Mouse (Mus musculus) hindbrain, embryonic 11.5 days (tissue): ENCODE results near the gene Prkca. TPM values are rescaled to one million over a fixed set of nuclear protein-coding genes. Genes with fewer than 3 reads are reported as not detected.

ENCODE experiments used
- ATAC-seq: fragments of 200-750 bp; cut with Nextera tagmentation; 2 replicates; pipeline ENCODE4 v1.8.0; 2017; ENCODE audit warnings: mild to moderate bottlenecking, moderate TSS enrichment, moderate library complexity; ENCODE audit not compliant: low FRiP score
- DNase-seq: peaks from one replicate; pipeline ENCODE4 v3.0.0-alpha.2; 2015; ENCODE audit warnings: low spot score
- H3K27ac ChIP-seq: fragments of 300-500 bp; sonication (generic); 2 replicates; pipeline ENCODE4 v1.5.1; 2014; ENCODE audit warnings: mild to moderate bottlenecking, low read depth, low read length
- H3K27me3 ChIP-seq: fragments of 300-500 bp; sonication (generic); 2 replicates; pipeline ENCODE4 v1.6.1; 2014; ENCODE audit warnings: mild to moderate bottlenecking, low read length, moderate library complexity, mixed read lengths; ENCODE audit not compliant: control insufficient read depth, insufficient read depth
- H3K36me3 ChIP-seq: fragments of 300-500 bp; sonication (generic); 2 replicates; pipeline ENCODE4 v1.6.1; 2014; ENCODE audit warnings: mild to moderate bottlenecking, low read length, moderate library complexity, mixed read lengths; ENCODE audit not compliant: control insufficient read depth, insufficient read depth
- H3K4me1 ChIP-seq: fragments of 300-500 bp; sonication (generic); replicated peaks from 2 replicates; pipeline ENCODE4 v1.6.1; 2014; ENCODE audit warnings: low read length, mixed read lengths; ENCODE audit not compliant: control insufficient read depth, insufficient read depth
- H3K4me2 ChIP-seq: fragments of 300-500 bp; sonication (generic); replicated peaks from 2 replicates; pipeline ENCODE4 v1.6.1; 2014; ENCODE audit warnings: mild to moderate bottlenecking, low read depth, low read length
- H3K4me3 ChIP-seq: fragments of 300-500 bp; sonication (generic); 2 replicates; pipeline ENCODE4 v1.5.1; 2014; ENCODE audit warnings: low read depth, low read length
- H3K9ac ChIP-seq: fragments of 300-500 bp; sonication (generic); 2 replicates; pipeline ENCODE4 v1.6.1; 2014; ENCODE audit warnings: low read depth, low read length
- H3K9me3 ChIP-seq: fragments of 300-500 bp; sonication (generic); 2 replicates; pipeline ENCODE4 v1.6.1; 2016; ENCODE audit warnings: low read length; ENCODE audit not compliant: control insufficient read depth
- WGBS: fragments of 180-500 bp; shearing (Covaris S2); extraction: QIAGEN DNeasy Blood & Tissue Kit; methylation state at CpG from one replicate; pipeline ENCODE4 v1.1.7; 2014; 5-methylcytosine and 5-hydroxymethylcytosine counted together
- polyA plus RNA-seq: library from polyadenylated mRNA; unstranded; fragments of >200 nt; fragmentation: Nextera tagmentation; extraction: Ambion mirVana; gene quantifications from 2 replicates; pipeline ENCODE4 v1.2.1, GENCODE M21; 2014

Gene Prkca
- polyA plus RNA-seq, 1 experiment from 2014 or later = 4.1 TPM

GRCm38 (mm10) chr11:108236195-108236594 lies 107.5 kb downstream of the Prkca start:
- ATAC-seq (no peak), DNase-seq (no peak)
- WGBS = 27% methylated on average over 2 of the region's 2 CpGs
- Histone ChIP-seq H3K9ac (no peak overlapping the region), H3K27ac (no peak overlapping the region), H3K4me1 (0 out of 2 replicates have a peak, but pooled peaks cover 2% of the 10 kb centered on the region), H3K36me3 (no peaks in the 10 kb centered on the region), H3K4me2 (no peak overlapping the region), H3K27me3 (no peaks in the 10 kb centered on the region), H3K9me3 (no peaks in the 10 kb centered on the region), H3K4me3 (no peak overlapping the region)

GRCm38 (mm10) chr11:108235081-108235703 lies 108.5 kb downstream of the Prkca start:
- no peak overlapping the region for H3K4me3 ChIP-seq
- no peak overlapping the region for H3K9ac ChIP-seq
- no peaks in the 10 kb centered on the region for H3K9me3 ChIP-seq
- no peak overlapping the region for H3K4me2 ChIP-seq
- H3K27me3 ChIP-seq = no peaks in the 10 kb centered on the region
- H3K4me1 ChIP-seq = 0 out of 2 replicates have a peak, but pooled peaks cover 2% of the 10 kb centered on the region
- H3K27ac ChIP-seq = no peak overlapping the region
- ATAC-seq (no peak), DNase-seq (no peak)
- 78% methylated on average over 5 of the region's 5 CpGs for WGBS
- H3K36me3 ChIP-seq = no peaks in the 10 kb centered on the region

GRCm38 (mm10) chr11:108233015-108233414 lies 110.7 kb downstream of the Prkca start:
- 77% methylated on average over 5 of the region's 5 CpGs for WGBS

GRCm38 (mm10) chr11:108230101-108230500 lies 113.6 kb downstream of the Prkca start:
- Histone ChIP-seq H3K9ac (no peak overlapping the region), H3K4me2 (no peak overlapping the region), H3K36me3 (no peaks in the 10 kb centered on the region), H3K4me3 (no peak overlapping the region), H3K27ac (no peak overlapping the region), H3K9me3 (no peaks in the 10 kb centered on the region), H3K4me1 (no peaks in the 10 kb centered on the region), H3K27me3 (no peaks in the 10 kb centered on the region)
- WGBS = 96% methylated on average over 4 of the region's 4 CpGs
- DNase-seq (no peak), ATAC-seq (no peak)

More at GRCm38 (mm10) chr11:108233015-108233414, 110.7 kb downstream of the Prkca start:
- DNase-seq (no peak), ATAC-seq (no peak)
- no peak overlapping the region for H3K4me2 ChIP-seq
- H3K4me3 ChIP-seq = no peak overlapping the region
- no peak overlapping the region for H3K27ac ChIP-seq
- no peaks in the 10 kb centered on the region for H3K9me3 ChIP-seq
- H3K9ac ChIP-seq = no peak overlapping the region
- no peaks in the 10 kb centered on the region for H3K36me3 ChIP-seq
- no peaks in the 10 kb centered on the region for H3K27me3 ChIP-seq
- H3K4me1 ChIP-seq = 0 out of 2 replicates have a peak, but pooled peaks cover 2% of the 10 kb centered on the region

GRCm38 (mm10) chr11:108229176-108229946 lies 114.4 kb downstream of the Prkca start:
- Histone ChIP-seq H3K36me3 (no peaks in the 10 kb centered on the region), H3K4me1 (no peaks in the 10 kb centered on the region), H3K9me3 (no peaks in the 10 kb centered on the region), H3K9ac (no peak overlapping the region), H3K4me3 (no peak overlapping the region), H3K4me2 (no peak overlapping the region), H3K27me3 (no peaks in the 10 kb centered on the region), H3K27ac (no peak overlapping the region)
- ATAC-seq (no peak), DNase-seq (no peak)
- 71% methylated on average over 8 of the region's 8 CpGs for WGBS

GRCm38 (mm10) chr11:108228497-108228896 lies 115.2 kb downstream of the Prkca start:
- 85% methylated on average over 4 of the region's 4 CpGs for WGBS
- ATAC-seq (no peak), DNase-seq (no peak)
- Histone ChIP-seq H3K4me2 (no peak overlapping the region), H3K9ac (no peak overlapping the region), H3K9me3 (no peaks in the 10 kb centered on the region), H3K36me3 (no peaks in the 10 kb centered on the region), H3K27me3 (no peaks in the 10 kb centered on the region), H3K4me1 (no peaks in the 10 kb centered on the region), H3K27ac (no peak overlapping the region), H3K4me3 (no peak overlapping the region)

GRCm38 (mm10) chr11:108226248-108226647 lies 117.5 kb downstream of the Prkca start:
- H3K4me3 ChIP-seq = no peak overlapping the region
- DNase-seq (no peak), ATAC-seq (no peak)
- no peak overlapping the region for H3K27ac ChIP-seq
- no peaks in the 10 kb centered on the region for H3K36me3 ChIP-seq
- H3K4me2 ChIP-seq = no peak overlapping the region
- no peaks in the 10 kb centered on the region for H3K4me1 ChIP-seq
- 97% methylated on average over 5 of the region's 5 CpGs for WGBS
- no peaks in the 10 kb centered on the region for H3K9me3 ChIP-seq
- H3K27me3 ChIP-seq = no peaks in the 10 kb centered on the region
- H3K9ac ChIP-seq = no peak overlapping the region

- ATAC-seq = no peak
- 50% methylated on average over 11 of the region's 11 CpGs for WGBS
Observed at GRCm38 (mm10) chr11:108224233-108224973, 119.3 kb downstream of the Prkca start.

More at GRCm38 (mm10) chr11:108224233-108224973, 119.3 kb downstream of the Prkca start:
- Histone ChIP-seq H3K27ac (no peak overlapping the region), H3K4me1 (no peaks in the 10 kb centered on the region), H3K4me3 (no peak overlapping the region), H3K9ac (no peak overlapping the region), H3K27me3 (no peaks in the 10 kb centered on the region), H3K9me3 (no peaks in the 10 kb centered on the region), H3K4me2 (no peak overlapping the region), H3K36me3 (no peaks in the 10 kb centered on the region)
- no peak for DNase-seq
